Mouse (Mus musculus): ENCODE measurements around the gene Hist1h4d. TPM values are rescaled to one million over a fixed set of nuclear protein-coding genes. Genes with fewer than 3 reads are reported as not detected.
A peak's percentile ranks its signal among the peaks of the same experiment; 100 is the strongest.
"Not testable (repeated sequence)": the region's sequence is repeated elsewhere in the genome, so short reads cannot be mapped to it uniquely, and the experiment has no call there.

The Hist1h4d gene
- total and polyA plus RNA-seq, 2 experiments from 2014 or later: 39.6 to 2,187 TPM

GRCm38 (mm10) chr13:23621532-23622174, 40.3 kb downstream of the Hist1h4d start:
- TF ChIP-seq CTCF (IDR thresholded peaks at IDR 0.05; ENCODE audit: low read depth): no peak
- Histone ChIP-seq H3K27ac (peak overlapping the region; percentile 95), H3K27me3 (ENCODE audit: insufficient read depth, low read length) (no peaks in the 10 kb centered on the region), H3K4me3 (ENCODE audit: low read length) (peak overlapping the region; percentile 59), H3K9me3 (ENCODE audit: low read length) (no peaks in the 10 kb centered on the region), H3K9ac (replicated peaks; ENCODE audit: low read length) (peak overlapping the region; percentile 72), H3K4me2 (ENCODE audit: low read depth, low read length) (peak overlapping the region; percentile 92), H3K36me3 (ENCODE audit: insufficient read depth, low read length) (no peaks in the 10 kb centered on the region), H3K4me1 (ENCODE audit: insufficient read depth, low read length) (peaks cover 3% of the 10 kb centered on the region; the same call in 1 of the 2 replicates)
- DNase-seq (ENCODE audit: low spot score) (peak; percentile 86), ATAC-seq (peak; percentile 90)
- 0% methylated on average over 18 of the region's 18 CpGs for WGBS

GRCm38 (mm10) chr13:23622175-23622671, 40.8 kb downstream of the Hist1h4d start, which contains the start of gene Hist1h1e:
Gene Hist1h1e (minus strand): TSS chr13:23622558.
- peak within 1 kb of the TSS; percentile 95 for H3K27ac ChIP-seq
- ATAC-seq: peak; percentile 95

GRCm38 (mm10) chr13:23622861-23623450, 41.6 kb downstream of the Hist1h4d start:
- H3K4me3 ChIP-seq (ENCODE audit: low read length): peak overlapping the region; percentile 59
- peaks cover 3% of the 10 kb centered on the region; the same call in 1 of the 2 replicates for H3K4me1 ChIP-seq (ENCODE audit: insufficient read depth, low read length)
- peak overlapping the region; percentile 72 for H3K9ac ChIP-seq (replicated peaks; ENCODE audit: low read length)
- no peaks in the 10 kb centered on the region for H3K27me3 ChIP-seq (ENCODE audit: insufficient read depth, low read length)
- ATAC-seq: no peak
- H3K27ac ChIP-seq: peak overlapping the region; percentile 95
- H3K36me3 ChIP-seq (ENCODE audit: insufficient read depth, low read length): no peaks in the 10 kb centered on the region
- peak overlapping the region; percentile 92 for H3K4me2 ChIP-seq (ENCODE audit: low read depth, low read length)
- 25% methylated on average over 7 of the region's 7 CpGs for WGBS
- no peak for TF ChIP-seq CTCF (IDR thresholded peaks at IDR 0.05; ENCODE audit: low read depth)
- no peaks in the 10 kb centered on the region for H3K9me3 ChIP-seq (ENCODE audit: low read length)
- peak; percentile 6 for DNase-seq (ENCODE audit: low spot score)

More at GRCm38 (mm10) chr13:23622175-23622671, 40.8 kb downstream of the Hist1h4d start, which contains the start of gene Hist1h1e:
- H3K9ac ChIP-seq (replicated peaks; ENCODE audit: low read length): peak within 1 kb of the TSS; percentile 72
- H3K27me3 ChIP-seq (ENCODE audit: insufficient read depth, low read length); H3K36me3 ChIP-seq (ENCODE audit: insufficient read depth, low read length); H3K9me3 ChIP-seq (ENCODE audit: low read length); H3K4me1 ChIP-seq (ENCODE audit: insufficient read depth, low read length): not testable (repeated sequence)
- H3K4me3 ChIP-seq (ENCODE audit: low read length): peak within 1 kb of the TSS; percentile 59
- under 1% methylated on average over 53 of the region's 53 CpGs for WGBS
- H3K4me2 ChIP-seq (ENCODE audit: low read depth, low read length): peak within 1 kb of the TSS; percentile 92
- peak; percentile 10; the same call in 1 of the 2 replicates for TF ChIP-seq CTCF (IDR thresholded peaks at IDR 0.05; ENCODE audit: low read depth)
- DNase-seq (ENCODE audit: low spot score): peak; percentile 94

GRCm38 (mm10) chr13:23630653-23631052, 49.3 kb downstream of the Hist1h4d start:
- ATAC-seq (no peak), DNase-seq (ENCODE audit: low spot score) (peak; percentile 32)
- no peaks in the 10 kb centered on the region for H3K4me1 ChIP-seq (ENCODE audit: insufficient read depth, low read length)

More at GRCm38 (mm10) chr13:23630653-23631052, 49.3 kb downstream of the Hist1h4d start:
- Histone ChIP-seq H3K9me3 (ENCODE audit: low read length) (no peaks in the 10 kb centered on the region), H3K9ac (replicated peaks; ENCODE audit: low read length) (no peak overlapping the region), H3K36me3 (ENCODE audit: insufficient read depth, low read length) (no peaks in the 10 kb centered on the region), H3K4me3 (ENCODE audit: low read length) (no peak overlapping the region), H3K27ac (no peak overlapping the region), H3K27me3 (ENCODE audit: insufficient read depth, low read length) (no peaks in the 10 kb centered on the region), H3K4me2 (ENCODE audit: low read depth, low read length) (no peak overlapping the region)
- 43% methylated on average over 1 of the region's 1 CpGs for WGBS
- TF ChIP-seq CTCF (IDR thresholded peaks at IDR 0.05; ENCODE audit: low read depth): peak; percentile 65

Small RNA genes within 50 kb of the gene (microRNA-seq; reads per million reads assigned to microRNA genes)
- gene Gm44297 (0 reads per million in 2 experiments), gene Gm44359 (0 reads per million in 2 experiments), gene Gm44394 (0 reads per million in 2 experiments)

Other genes with a start within 250 kb of the Hist1h4d start
Only the 30 nearest of the 35 such genes appear.
- gene Abt1, start 157.7 kb upstream of the Hist1h4d start, total RNA-seq (2014; rRNA removed): 5.0 and 5.5 TPM in 2 replicates
- gene Abt1, start 157.7 kb upstream of the Hist1h4d start, polyA plus RNA-seq (2015; fragmentation: Nextera tagmentation; extraction: Ambion mirVana): 7.2 and 7.6 TPM in 2 replicates
- 0.40 and 0.89 TPM in 2 replicates for gene Btn1a1, start 115.7 kb upstream of the Hist1h4d start, total RNA-seq (2014; rRNA removed)
- gene Btn1a1, start 115.7 kb upstream of the Hist1h4d start, polyA plus RNA-seq (2015; fragmentation: Nextera tagmentation; extraction: Ambion mirVana): 0.15 and 0.24 TPM in 2 replicates
- not detected in 2 replicates for gene Btn2a2, start 92.7 kb upstream of the Hist1h4d start, total RNA-seq (2014; rRNA removed)
- 0.11 TPM in 1 of 2 replicates, not detected in the other for gene Btn2a2, start 92.7 kb upstream of the Hist1h4d start, polyA plus RNA-seq (2015; fragmentation: Nextera tagmentation; extraction: Ambion mirVana)
- gene Hist1h4h, start 50.5 kb upstream of the Hist1h4d start, total RNA-seq (2014; rRNA removed): 2,417 and 3,828 TPM in 2 replicates
- 4.2 and 5.5 TPM in 2 replicates for gene Hist1h4h, start 50.5 kb upstream of the Hist1h4d start, polyA plus RNA-seq (2015; fragmentation: Nextera tagmentation; extraction: Ambion mirVana)
- 415 and 567 TPM in 2 replicates for gene Hist1h2af, start 47.7 kb upstream of the Hist1h4d start, total RNA-seq (2014; rRNA removed)
- gene Hist1h2af, start 47.7 kb upstream of the Hist1h4d start, polyA plus RNA-seq (2015; fragmentation: Nextera tagmentation; extraction: Ambion mirVana): 3.3 and 7.9 TPM in 2 replicates
- 544 and 673 TPM in 2 replicates for gene Hist1h3g, start 46.2 kb upstream of the Hist1h4d start, total RNA-seq (2014; rRNA removed)
- gene Hist1h3g, start 46.2 kb upstream of the Hist1h4d start, polyA plus RNA-seq (2015; fragmentation: Nextera tagmentation; extraction: Ambion mirVana): 1.4 and 2.2 TPM in 2 replicates
- 65.9 and 103 TPM in 2 replicates for gene Hist1h2bh, start 38.2 kb upstream of the Hist1h4d start, total RNA-seq (2014; rRNA removed)
- 0.13 and 0.35 TPM in 2 replicates for gene Hist1h2bh, start 38.2 kb upstream of the Hist1h4d start, polyA plus RNA-seq (2015; fragmentation: Nextera tagmentation; extraction: Ambion mirVana)
- 466 and 603 TPM in 2 replicates for gene Hist1h3f, start 37.5 kb upstream of the Hist1h4d start, total RNA-seq (2014; rRNA removed)
- 0.16 and 0.54 TPM in 2 replicates for gene Hist1h3f, start 37.5 kb upstream of the Hist1h4d start, polyA plus RNA-seq (2015; fragmentation: Nextera tagmentation; extraction: Ambion mirVana)
- gene Hist1h4f, start 29.9 kb upstream of the Hist1h4d start, total RNA-seq (2014; rRNA removed): 1,844 and 2,344 TPM in 2 replicates
- 0.89 TPM in 1 of 2 replicates, not detected in the other for gene Hist1h4f, start 29.9 kb upstream of the Hist1h4d start, polyA plus RNA-seq (2015; fragmentation: Nextera tagmentation; extraction: Ambion mirVana)
- gene Hist1h1d, start 28.3 kb upstream of the Hist1h4d start, total RNA-seq (2014; rRNA removed): 49.4 and 53.4 TPM in 2 replicates
- 0.18 and 0.25 TPM in 2 replicates for gene Hist1h1d, start 28.3 kb upstream of the Hist1h4d start, polyA plus RNA-seq (2015; fragmentation: Nextera tagmentation; extraction: Ambion mirVana)
- gene Hist1h3e, start 19.2 kb upstream of the Hist1h4d start, total RNA-seq (2014; rRNA removed): 528 and 734 TPM in 2 replicates
- 1.3 and 2.8 TPM in 2 replicates for gene Hist1h3e, start 19.2 kb upstream of the Hist1h4d start, polyA plus RNA-seq (2015; fragmentation: Nextera tagmentation; extraction: Ambion mirVana)
- gene Hist1h2ae, start 10.4 kb upstream of the Hist1h4d start, total RNA-seq (2014; rRNA removed): 221 and 249 TPM in 2 replicates
- 12.2 and 13.8 TPM in 2 replicates for gene Hist1h2ae, start 10.4 kb upstream of the Hist1h4d start, polyA plus RNA-seq (2015; fragmentation: Nextera tagmentation; extraction: Ambion mirVana)
- gene Hist1h2bg, start 10.2 kb upstream of the Hist1h4d start, total RNA-seq (2014; rRNA removed): 1,151 and 1,635 TPM in 2 replicates
- 2.6 and 5.2 TPM in 2 replicates for gene Hist1h2bg, start 10.2 kb upstream of the Hist1h4d start, polyA plus RNA-seq (2015; fragmentation: Nextera tagmentation; extraction: Ambion mirVana)
- 695 and 1,354 TPM in 2 replicates for gene Hist1h2bf, start 7.4 kb upstream of the Hist1h4d start, total RNA-seq (2014; rRNA removed)
- gene Hist1h2bf, start 7.4 kb upstream of the Hist1h4d start, polyA plus RNA-seq (2015; fragmentation: Nextera tagmentation; extraction: Ambion mirVana): 1.3 and 2.4 TPM in 2 replicates
- gene Hist1h2ad, start 7.2 kb upstream of the Hist1h4d start, total RNA-seq (2014; rRNA removed): 636 and 885 TPM in 2 replicates
- 0.69 TPM in 1 of 2 replicates, not detected in the other for gene Hist1h2ad, start 7.2 kb upstream of the Hist1h4d start, polyA plus RNA-seq (2015; fragmentation: Nextera tagmentation; extraction: Ambion mirVana)
- 173 and 207 TPM in 2 replicates for gene Hist1h3d, start 5.8 kb upstream of the Hist1h4d start, total RNA-seq (2014; rRNA removed)
- gene Hist1h3d, start 5.8 kb upstream of the Hist1h4d start, polyA plus RNA-seq (2015; fragmentation: Nextera tagmentation; extraction: Ambion mirVana): 0.96 and 1.4 TPM in 2 replicates
- gene Hist1h2be, start 39.5 kb downstream of the Hist1h4d start, total RNA-seq (2014; rRNA removed): 262 and 304 TPM in 2 replicates
- 0.30 and 0.41 TPM in 2 replicates for gene Hist1h2be, start 39.5 kb downstream of the Hist1h4d start, polyA plus RNA-seq (2015; fragmentation: Nextera tagmentation; extraction: Ambion mirVana)
- 281 and 348 TPM in 2 replicates for gene Hist1h1e, start 41.0 kb downstream of the Hist1h4d start, total RNA-seq (2014; rRNA removed)
- gene Hist1h1e, start 41.0 kb downstream of the Hist1h4d start, polyA plus RNA-seq (2015; fragmentation: Nextera tagmentation; extraction: Ambion mirVana): 20.1 and 21.9 TPM in 2 replicates
- 63.3 and 98.5 TPM in 2 replicates for gene Hist1h2ac, start 102.3 kb downstream of the Hist1h4d start, total RNA-seq (2014; rRNA removed)
- 0.30 and 0.38 TPM in 2 replicates for gene Hist1h2ac, start 102.3 kb downstream of the Hist1h4d start, polyA plus RNA-seq (2015; fragmentation: Nextera tagmentation; extraction: Ambion mirVana)
- gene Hist1h2bc, start 102.6 kb downstream of the Hist1h4d start, total RNA-seq (2014; rRNA removed): 189 and 295 TPM in 2 replicates
- gene Hist1h2bc, start 102.6 kb downstream of the Hist1h4d start, polyA plus RNA-seq (2015; fragmentation: Nextera tagmentation; extraction: Ambion mirVana): 36.1 and 46.1 TPM in 2 replicates
- gene Hist1h1t, start 114.2 kb downstream of the Hist1h4d start, total RNA-seq (2014; rRNA removed): 1.1 and 1.6 TPM in 2 replicates
- gene Hist1h1t, start 114.2 kb downstream of the Hist1h4d start, polyA plus RNA-seq (2015; fragmentation: Nextera tagmentation; extraction: Ambion mirVana): not detected in 2 replicates
- 1,149 and 1,400 TPM in 2 replicates for gene Hist1h4c, start 116.9 kb downstream of the Hist1h4d start, total RNA-seq (2014; rRNA removed)
- gene Hist1h4c, start 116.9 kb downstream of the Hist1h4d start, polyA plus RNA-seq (2015; fragmentation: Nextera tagmentation; extraction: Ambion mirVana): 4.0 and 4.6 TPM in 2 replicates
- gene Hfe, start 129.3 kb downstream of the Hist1h4d start, total RNA-seq (2014; rRNA removed): 3.2 and 11.1 TPM in 2 replicates
- gene Hfe, start 129.3 kb downstream of the Hist1h4d start, polyA plus RNA-seq (2015; fragmentation: Nextera tagmentation; extraction: Ambion mirVana): 7.9 and 8.6 TPM in 2 replicates
- 508 and 626 TPM in 2 replicates for gene Hist1h1c, start 157.2 kb downstream of the Hist1h4d start, total RNA-seq (2014; rRNA removed)
- 31.4 and 35.4 TPM in 2 replicates for gene Hist1h1c, start 157.2 kb downstream of the Hist1h4d start, polyA plus RNA-seq (2015; fragmentation: Nextera tagmentation; extraction: Ambion mirVana)
- 1,362 and 1,480 TPM in 2 replicates for gene Hist1h3c, start 164.0 kb downstream of the Hist1h4d start, total RNA-seq (2014; rRNA removed)
- gene Hist1h3c, start 164.0 kb downstream of the Hist1h4d start, polyA plus RNA-seq (2015; fragmentation: Nextera tagmentation; extraction: Ambion mirVana): 1.6 and 2.1 TPM in 2 replicates
- 1,454 and 1,759 TPM in 2 replicates for gene Hist1h2bb, start 165.1 kb downstream of the Hist1h4d start, total RNA-seq (2014; rRNA removed)
- 0.49 and 0.55 TPM in 2 replicates for gene Hist1h2bb, start 165.1 kb downstream of the Hist1h4d start, polyA plus RNA-seq (2015; fragmentation: Nextera tagmentation; extraction: Ambion mirVana)
- gene Hist1h2ab, start 169.5 kb downstream of the Hist1h4d start, total RNA-seq (2014; rRNA removed): 349 and 438 TPM in 2 replicates
- gene Hist1h2ab, start 169.5 kb downstream of the Hist1h4d start, polyA plus RNA-seq (2015; fragmentation: Nextera tagmentation; extraction: Ambion mirVana): 7.4 and 10.4 TPM in 2 replicates
- gene Hist1h3b, start 170.7 kb downstream of the Hist1h4d start, total RNA-seq (2014; rRNA removed): 956 and 1,079 TPM in 2 replicates
- 2.6 and 3.2 TPM in 2 replicates for gene Hist1h3b, start 170.7 kb downstream of the Hist1h4d start, polyA plus RNA-seq (2015; fragmentation: Nextera tagmentation; extraction: Ambion mirVana)
- 334 and 514 TPM in 2 replicates for gene Hist1h4b, start 175.4 kb downstream of the Hist1h4d start, total RNA-seq (2014; rRNA removed)
- gene Hist1h4b, start 175.4 kb downstream of the Hist1h4d start, polyA plus RNA-seq (2015; fragmentation: Nextera tagmentation; extraction: Ambion mirVana): 1.3 and 2.8 TPM in 2 replicates
- 789 and 958 TPM in 2 replicates for gene Hist1h4a, start 179.6 kb downstream of the Hist1h4d start, total RNA-seq (2014; rRNA removed)
- gene Hist1h4a, start 179.6 kb downstream of the Hist1h4d start, polyA plus RNA-seq (2015; fragmentation: Nextera tagmentation; extraction: Ambion mirVana): 0.53 TPM in 1 of 2 replicates, not detected in the other

Measured in hindbrain, postnatal 0 days (tissue).